Mouse (Mus musculus) forelimb bud, embryonic 11.5 days (tissue): ENCODE measurements around the gene Lsp1.

Experiments used
- DNase-seq: peaks from one replicate; pipeline ENCODE4 v3.0.0-alpha.2; 2012; ENCODE audit warnings: low read depth, low spot score

Lsp1 gene

GRCm38 (mm10) chr7:142538291-142538690 is 77.7 kb downstream of the Lsp1 start:
- no peak for DNase-seq

DNA sequence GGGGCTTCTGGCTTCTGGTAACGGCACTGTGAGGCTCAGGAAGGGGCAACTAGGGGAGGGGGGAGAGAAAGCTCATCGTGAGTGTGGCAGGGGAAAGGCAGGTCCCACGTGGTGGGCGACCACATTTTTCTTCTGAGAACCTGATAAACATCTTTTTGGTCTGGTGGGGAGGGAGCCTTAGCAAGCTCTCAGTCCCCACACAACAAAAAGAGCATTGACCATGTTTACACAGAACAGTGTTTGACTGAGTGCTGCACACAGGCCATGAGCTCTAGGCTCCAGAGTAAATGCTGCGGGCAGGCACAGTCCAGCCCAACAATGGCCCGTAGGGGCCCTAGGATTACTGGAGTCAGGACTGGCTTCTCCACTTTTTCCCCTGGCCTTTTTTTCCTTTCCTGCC is 78.2 kb downstream of the Lsp1 start:
- no peak for DNase-seq

DNA sequence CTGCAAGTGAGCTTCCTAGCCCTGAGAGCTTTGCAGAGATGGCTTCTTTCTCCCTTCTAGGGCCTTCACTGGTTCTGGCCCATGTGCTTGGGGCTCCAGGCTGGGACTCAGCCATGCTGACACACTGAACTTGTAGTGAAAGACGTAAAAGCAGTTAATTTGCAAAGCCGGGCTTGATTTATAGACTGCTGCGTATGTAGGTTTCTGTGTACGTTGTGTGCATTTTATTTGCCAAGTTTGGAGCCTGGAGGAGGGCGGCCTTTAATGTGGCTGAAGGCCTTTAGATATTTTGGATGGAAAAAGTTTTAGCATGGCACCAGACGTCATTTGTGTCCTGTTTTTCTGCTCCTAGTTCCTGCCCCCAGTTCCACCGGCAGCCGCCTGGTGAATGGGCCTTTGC is 79.2 kb downstream of the Lsp1 start:
- DNase-seq: peak; percentile 73

DNA sequence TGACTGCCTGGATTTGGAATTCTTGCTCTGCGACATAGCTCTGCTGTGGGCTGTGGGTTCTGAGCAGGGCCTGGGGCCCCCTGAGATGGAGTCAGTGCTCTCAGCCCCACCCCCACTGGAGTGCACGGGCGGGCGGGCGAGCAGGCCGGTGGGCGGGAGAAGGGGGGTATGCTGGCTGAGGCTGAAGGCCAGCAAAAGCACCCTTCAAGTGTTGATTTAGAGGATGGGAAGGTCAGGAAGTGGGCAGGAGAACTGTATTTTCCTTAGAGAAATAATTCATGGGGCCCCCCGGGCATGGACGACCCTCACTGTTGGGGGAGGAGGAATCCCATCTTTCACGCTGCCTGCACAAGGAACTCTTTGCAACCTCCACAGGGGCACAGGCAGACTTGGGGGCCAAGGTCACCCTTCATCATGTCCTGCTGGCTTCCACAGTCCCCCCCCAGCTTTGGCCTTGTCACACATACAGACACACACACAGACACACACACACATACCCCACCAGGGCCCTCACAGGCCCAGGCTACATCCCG is 82.2 kb downstream of the Lsp1 start:
- DNase-seq: no peak
